Mouse (Mus musculus) regulatory T cell (primary cell): ENCODE data around the gene Pde4dip.

Experiments
- in situ Hi-C: fragments of 300-600 bp; cut with MboI, MseI; formaldehyde crosslinking; loops from one replicate; pipeline ENCODE4 v1.15.1; 2025; ENCODE audit warnings: high pct_unique_total_duplicates

Pde4dip gene

DNA sequence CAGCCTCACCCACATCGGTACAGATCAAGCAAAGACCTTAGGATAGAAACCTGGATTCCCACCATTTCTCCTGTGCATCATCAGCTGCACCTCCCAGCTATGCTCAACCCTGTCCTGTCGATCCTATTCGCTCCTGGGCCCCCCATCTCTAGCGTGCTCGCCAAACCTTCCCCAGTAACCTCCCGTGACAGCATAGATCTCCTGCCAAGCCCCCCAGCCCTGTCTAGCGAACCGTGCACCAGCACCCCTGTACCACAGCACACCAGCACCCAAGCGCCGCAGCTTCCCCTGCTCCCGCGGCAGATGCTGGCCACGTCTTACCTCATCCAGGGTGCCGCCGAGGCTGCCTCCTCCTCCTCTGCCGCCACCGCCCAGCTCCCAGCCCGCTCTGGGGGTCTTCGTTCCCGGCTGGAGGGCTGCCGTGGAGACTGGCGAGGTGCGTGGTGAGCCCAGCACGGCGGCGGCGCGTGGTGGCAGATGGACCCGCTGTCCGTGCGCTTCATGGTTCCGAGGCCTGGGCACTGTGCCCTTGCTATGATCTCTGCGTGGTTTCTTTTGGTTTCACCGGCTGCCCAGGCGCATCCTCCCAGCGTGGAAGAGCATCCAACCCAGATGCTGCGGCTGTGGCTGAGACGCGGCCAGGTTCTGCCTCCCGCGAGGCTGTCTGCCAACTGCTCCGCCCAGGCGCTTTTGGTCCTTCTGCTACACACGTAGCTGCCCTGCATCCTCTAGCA, at the start of gene Pde4dip:
Gene Pde4dip, minus strand, starts transcription at position 540 of the 734 bp plus-strand sequence.
- in situ Hi-C loops, result no loop called here

DNA sequence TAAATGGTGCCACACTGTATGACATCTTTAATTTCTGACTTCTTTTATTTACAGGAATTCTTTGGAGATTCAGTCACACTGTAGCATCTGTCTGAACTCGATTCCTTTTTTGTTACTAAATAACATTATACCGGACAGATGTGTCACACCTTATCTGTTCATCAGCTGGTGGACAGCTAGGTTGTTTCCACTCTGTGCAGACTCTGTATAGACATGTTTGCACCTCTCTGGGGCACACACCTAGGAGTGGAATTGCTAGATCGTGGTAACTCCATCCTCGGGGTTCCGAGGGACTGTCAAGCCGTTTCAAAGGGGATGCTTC, 49.4 kb upstream of the Pde4dip start:
- in situ Hi-C loops, result loop anchor here (5.0 to 25.0 kb wide), 2 partner anchors 74 to 1376 kb away; partner anchors contain the start of genes Notch2 and Txnip

- in situ Hi-C loops, result loop anchor here (5.0 to 25.0 kb wide), 2 partner anchors 75 to 1375 kb away; partner anchors contain the start of genes Notch2 and Txnip
These were observed 48.8 kb upstream of the Pde4dip start for GRCm38 (mm10) chr3:97937068-97937944.

- in situ Hi-C loops, result loop anchor here (5.0 to 25.0 kb wide), 2 partner anchors 78 to 1372 kb away; partner anchors contain the start of genes Notch2 and Txnip
These were observed 46.1 kb upstream of the Pde4dip start for GRCm38 (mm10) chr3:97934331-97935300.

- in situ Hi-C loops, result loop anchor here (25.0 kb wide), 1 partner anchor 1372 kb away; the partner anchor contains the start of gene Txnip
These were observed 45.3 kb upstream of the Pde4dip start for GRCm38 (mm10) chr3:97933811-97934210.

GRCm38 (mm10) chr3:97933251-97933650, 44.7 kb upstream of the Pde4dip start:
- in situ Hi-C loops, result loop anchor here (25.0 kb wide), 1 partner anchor 1371 kb away; the partner anchor contains the start of gene Txnip

- in situ Hi-C loops, result loop anchor here (25.0 kb wide), 1 partner anchor 1370 kb away; the partner anchor contains the start of gene Txnip
These were observed 44.3 kb upstream of the Pde4dip start for GRCm38 (mm10) chr3:97932771-97933170.

DNA sequence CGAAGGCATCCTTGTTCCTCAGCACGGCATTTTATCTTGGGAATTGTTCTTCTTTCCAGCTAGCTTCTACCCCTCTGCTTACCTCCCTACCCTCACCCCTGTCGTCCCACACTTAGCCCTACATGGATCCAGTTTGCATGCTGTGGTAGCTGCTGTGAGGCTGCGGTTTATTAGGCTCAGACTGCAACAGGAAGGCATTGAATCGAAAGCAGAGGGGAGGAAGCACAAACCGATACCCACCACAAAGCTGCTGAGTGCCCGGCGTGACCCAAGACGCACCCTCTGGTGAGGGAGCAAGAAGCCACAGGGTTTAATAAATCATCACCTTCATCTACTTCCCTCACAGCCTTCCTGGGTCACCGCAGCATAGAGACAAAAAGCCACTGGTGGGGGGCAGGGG, 43.6 kb upstream of the Pde4dip start:
- in situ Hi-C loops, result loop anchor here (25.0 kb wide), 1 partner anchor 1370 kb away; the partner anchor contains the start of gene Txnip

GRCm38 (mm10) chr3:97931310-97931885, 42.9 kb upstream of the Pde4dip start:
- in situ Hi-C loops, result loop anchor here (25.0 kb wide), 1 partner anchor 1369 kb away; the partner anchor contains the start of gene Txnip

DNA sequence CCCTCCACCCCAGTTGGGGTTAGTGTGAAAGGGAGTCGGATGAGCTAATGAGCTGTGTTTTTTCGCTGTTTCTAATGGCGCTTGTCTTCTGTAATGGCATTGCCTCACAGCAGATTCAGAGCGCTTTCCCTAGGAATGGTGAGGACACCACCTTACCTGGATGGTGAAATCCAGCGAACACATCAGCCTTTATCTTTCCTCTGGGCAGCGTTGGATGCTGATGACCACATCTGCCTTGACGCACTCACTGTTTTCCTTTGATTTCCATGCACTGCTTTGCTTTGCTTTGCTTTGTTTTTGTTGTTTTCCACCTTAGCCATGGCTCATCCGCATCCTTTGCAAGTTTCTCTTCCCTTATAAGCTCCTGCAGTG, 42.3 kb upstream of the Pde4dip start:
- in situ Hi-C loops, result loop anchor here (25.0 kb wide), 1 partner anchor 1368 kb away; the partner anchor contains the start of gene Txnip

- in situ Hi-C loops, result loop anchor here (25.0 kb wide), 1 partner anchor 1368 kb away; the partner anchor contains the start of gene Txnip
These were observed 41.8 kb upstream of the Pde4dip start for GRCm38 (mm10) chr3:97930141-97930786.

- in situ Hi-C loops, result loop anchor here (10.0 to 25.0 kb wide), 2 partner anchors 406 to 1367 kb away; partner anchors contain the start of genes Phgdh and Txnip
These were observed 40.7 kb upstream of the Pde4dip start for GRCm38 (mm10) chr3:97928968-97929858.

GRCm38 (mm10) chr3:97927322-97927721, 38.8 kb upstream of the Pde4dip start:
- in situ Hi-C loops, result loop anchor here (10.0 to 25.0 kb wide), 2 partner anchors 407 to 1365 kb away; partner anchors contain the start of genes Phgdh and Txnip

DNA sequence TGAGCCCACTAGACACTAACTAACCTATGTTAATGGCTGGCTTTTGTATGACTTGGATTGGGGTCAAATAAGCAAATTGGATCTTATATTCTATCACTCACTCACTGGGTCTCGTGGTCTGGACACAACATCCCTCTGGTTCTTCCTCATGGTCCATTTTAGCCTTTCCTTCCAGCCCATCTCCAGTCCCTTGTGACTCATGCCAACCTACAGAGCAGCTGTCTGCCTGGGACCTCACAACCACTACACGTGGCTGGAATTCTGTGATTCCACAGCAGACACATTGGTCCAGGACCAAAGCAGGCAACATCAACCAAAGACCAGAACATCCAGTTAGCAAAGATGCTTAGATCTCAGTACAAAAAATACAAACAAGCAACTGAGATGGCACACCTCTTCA, 36.7 kb upstream of the Pde4dip start:
- in situ Hi-C loops, result loop anchor here (10.0 to 25.0 kb wide), 2 partner anchors 410 to 1363 kb away; partner anchors contain the start of genes Phgdh and Txnip

DNA sequence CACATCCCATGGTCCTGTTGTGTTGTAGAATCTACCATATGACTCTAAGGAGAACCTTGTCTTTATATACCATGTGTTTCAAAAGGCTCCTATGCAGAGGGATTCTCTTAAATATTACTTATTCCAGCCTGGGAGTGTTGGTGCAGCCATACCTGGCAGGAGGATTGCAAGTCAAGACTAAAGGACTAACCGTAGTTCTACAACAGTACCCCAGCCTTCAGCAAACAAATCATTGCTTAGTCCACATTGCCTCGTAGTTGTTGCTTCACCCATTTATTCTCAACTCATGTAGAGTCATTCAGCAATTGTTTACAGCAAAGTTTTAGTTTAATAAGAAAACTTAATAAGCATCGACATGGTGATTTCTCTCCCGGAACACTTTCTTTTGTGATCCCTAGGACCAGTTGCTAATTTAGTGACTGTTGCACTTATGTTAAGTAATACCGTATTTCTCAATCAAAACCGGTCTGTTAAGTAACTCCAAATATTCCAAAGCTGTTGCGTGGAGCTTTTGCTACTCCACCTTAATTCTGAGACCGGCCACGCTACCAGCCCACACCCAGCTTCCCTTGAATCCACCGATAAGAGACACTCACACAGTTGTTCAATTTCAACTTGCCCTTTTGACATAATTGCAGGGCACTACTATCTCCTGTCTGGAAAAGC, 30.5 kb upstream of the Pde4dip start:
- in situ Hi-C loops, result loop anchor here (5.0 kb wide), 1 partner anchor 218 kb away; no protein-coding TSS in a partner anchor

DNA sequence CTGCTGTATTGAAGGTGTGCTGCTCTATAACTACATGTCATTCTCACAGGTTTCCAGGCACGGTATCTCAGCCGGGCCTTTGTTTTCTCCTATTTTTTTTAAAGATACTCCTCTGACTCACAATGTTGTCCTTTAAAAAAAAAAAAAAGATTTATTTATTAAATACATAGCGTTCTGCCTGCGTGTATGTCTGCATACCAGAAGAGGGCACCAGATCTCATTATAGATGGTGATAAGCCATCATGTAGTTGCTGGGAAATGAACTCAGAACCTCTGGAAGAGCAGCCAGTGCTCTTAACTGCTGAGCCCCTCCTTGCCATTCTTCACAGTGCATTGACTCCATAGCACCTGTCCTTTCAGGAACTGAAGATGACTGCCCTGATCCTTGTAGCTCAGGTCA, 26.6 kb upstream of the Pde4dip start:
- in situ Hi-C loops, result loop anchor here (5.0 kb wide), 1 partner anchor 222 kb away; no protein-coding TSS in a partner anchor

DNA sequence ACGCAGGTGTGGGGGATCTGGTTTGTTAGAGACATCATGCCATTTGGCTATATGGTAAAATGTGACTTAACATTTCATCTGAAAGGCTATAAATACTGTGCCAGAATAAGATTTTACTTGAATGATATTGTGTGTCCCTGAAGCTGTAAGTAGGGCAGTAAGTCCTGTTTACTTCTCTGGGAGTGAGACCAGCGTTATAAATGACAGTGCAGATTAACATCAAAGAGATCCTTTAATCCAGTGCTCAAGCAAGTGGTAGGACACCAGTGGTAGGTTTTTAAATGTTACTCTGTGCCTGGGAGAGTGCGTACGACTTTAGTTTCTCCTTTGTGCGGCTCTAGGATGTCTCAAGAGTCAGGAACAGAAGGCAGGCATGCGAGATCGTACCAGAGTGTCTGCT, 22.6 kb upstream of the Pde4dip start:
- in situ Hi-C loops, result no loop called here

GRCm38 (mm10) chr3:97909737-97910136, 21.2 kb upstream of the Pde4dip start:
- in situ Hi-C loops, result no loop called here
